Mouse (Mus musculus): ENCODE results near the gene B4galt1. TPM values are rescaled to one million over a fixed set of nuclear protein-coding genes. Genes with fewer than 3 reads are reported as not detected.
"Not testable (repeated sequence)": the region's sequence is repeated elsewhere in the genome, so short reads cannot be mapped to it uniquely, and the experiment has no call there.

The B4galt1 gene
- polyA plus RNA-seq, 1 experiment from 2014 or later, result 8.6 TPM

DNA sequence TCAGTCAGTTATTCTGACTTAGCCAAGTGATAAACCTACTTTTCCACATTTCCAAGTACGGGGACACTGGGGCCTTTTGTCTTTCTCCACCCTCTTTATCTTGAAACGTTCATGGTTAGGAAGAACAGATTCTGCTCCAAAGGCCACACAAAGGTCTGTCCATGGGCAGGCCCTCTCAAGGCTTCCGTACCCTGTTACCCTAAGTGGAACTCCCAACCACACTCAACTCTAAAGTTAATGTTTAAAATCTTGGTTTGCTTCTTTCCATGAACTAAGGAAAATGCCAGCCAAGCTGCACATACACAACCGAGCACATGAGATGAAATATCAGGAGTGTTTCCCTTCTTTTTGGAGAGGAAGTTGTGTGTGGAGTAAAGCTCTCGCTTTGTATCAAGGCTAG is 43.3 kb downstream of the B4galt1 start:
- Histone ChIP-seq H3K9me3 (no peaks in the 10 kb centered on the region), H3K4me2 (no peak overlapping the region), H3K27me3 (no peaks in the 10 kb centered on the region), H3K36me3 (peaks cover 4% of the 10 kb centered on the region; the same call in 1 of the 2 replicates), H3K4me3 (no peak overlapping the region), H3K9ac (no peak overlapping the region), H3K27ac (replicated peaks) (no peak overlapping the region), H3K4me1 (replicated peaks) (no peaks in the 10 kb centered on the region)
- 91% methylated on average over 5 of the region's 5 CpGs for WGBS
- ATAC-seq (ENCODE audit: low FRiP score, low read depth), result no peak

DNA sequence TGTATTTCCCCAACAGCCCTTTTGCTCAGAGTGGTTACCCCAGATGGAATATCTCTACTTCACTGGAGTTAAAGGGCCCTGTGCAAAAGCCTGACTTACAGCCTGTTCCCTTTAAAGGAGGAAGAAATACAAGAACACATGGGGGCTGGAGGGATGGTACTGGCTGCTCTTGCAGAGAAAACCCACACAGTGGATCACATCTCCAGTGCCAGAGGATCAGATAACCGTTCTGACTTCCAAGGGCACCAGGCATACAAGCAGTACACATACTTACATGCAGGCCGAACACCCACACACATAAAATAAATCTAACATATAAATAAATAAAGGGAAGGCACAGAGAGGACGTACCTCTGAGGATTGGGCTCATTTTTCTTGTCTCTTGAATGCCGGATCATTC is 46.4 kb downstream of the B4galt1 start:
- WGBS, result 94% methylated on average over 4 of the region's 4 CpGs

DNA sequence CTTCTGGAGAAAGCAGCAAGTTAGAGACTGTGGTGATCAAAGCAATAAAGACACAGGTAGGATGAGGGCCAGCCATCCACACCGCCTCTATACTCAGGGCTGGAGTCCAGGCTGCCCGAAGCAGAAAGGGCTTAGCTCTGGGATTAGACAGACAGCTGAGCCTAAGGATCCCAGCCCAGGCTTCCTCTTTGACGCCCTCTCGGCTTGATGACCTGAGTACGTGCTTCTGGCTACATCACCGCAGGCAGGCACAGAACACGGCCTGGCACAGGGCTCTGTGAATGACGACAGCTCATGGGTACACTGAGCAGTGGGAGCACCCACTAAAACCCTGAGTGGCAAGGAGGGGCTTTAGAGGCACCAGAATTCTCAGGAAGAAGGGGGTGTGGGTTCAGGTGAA is 48.4 kb downstream of the B4galt1 start:
- Histone ChIP-seq H3K9me3 (no peaks in the 10 kb centered on the region), H3K27me3 (no peaks in the 10 kb centered on the region), H3K4me2 (no peak overlapping the region), H3K4me3 (no peak overlapping the region), H3K27ac (replicated peaks) (no peak overlapping the region), H3K4me1 (replicated peaks) (no peaks in the 10 kb centered on the region), H3K9ac (no peak overlapping the region), H3K36me3 (no peaks in the 10 kb centered on the region; the same call in 1 of the 2 replicates)
- WGBS, result 93% methylated on average over 8 of the region's 8 CpGs
- ATAC-seq (ENCODE audit: low FRiP score, low read depth), result no peak

More for the DNA sequence above, 46.4 kb downstream of the B4galt1 start:
- Histone ChIP-seq H3K36me3 (no peaks in the 10 kb centered on the region; the same call in 1 of the 2 replicates), H3K4me3 (no peak overlapping the region), H3K9me3 (no peaks in the 10 kb centered on the region), H3K4me2 (no peak overlapping the region), H3K9ac (no peak overlapping the region), H3K27ac (replicated peaks) (no peak overlapping the region), H3K27me3 (no peaks in the 10 kb centered on the region), H3K4me1 (replicated peaks) (no peaks in the 10 kb centered on the region)
- ATAC-seq (ENCODE audit: low FRiP score, low read depth), result no peak

DNA sequence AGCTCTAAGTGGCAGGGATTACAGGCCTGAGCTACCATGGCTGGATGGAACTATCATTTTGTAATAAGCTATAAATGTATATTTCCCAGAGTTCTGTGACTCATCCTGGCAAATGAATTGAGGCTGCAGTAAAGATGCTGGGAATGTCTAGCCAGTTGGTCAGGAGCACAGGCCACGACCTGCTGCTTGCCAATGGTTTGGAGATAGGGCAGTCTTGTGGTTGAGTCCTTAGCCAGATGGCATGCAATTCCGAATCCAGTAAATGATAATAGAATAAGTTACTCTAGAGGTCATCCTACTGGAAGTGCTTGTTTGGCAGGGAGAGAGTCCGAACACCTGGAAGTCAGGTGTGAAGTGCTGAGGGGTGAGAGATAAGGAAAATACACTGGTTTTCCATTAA is 51.0 kb downstream of the B4galt1 start:
- Histone ChIP-seq H3K27ac (replicated peaks) (no peak overlapping the region), H3K9ac (no peak overlapping the region), H3K9me3 (no peaks in the 10 kb centered on the region), H3K4me3 (no peak overlapping the region), H3K4me1 (replicated peaks) (no peaks in the 10 kb centered on the region), H3K27me3 (no peaks in the 10 kb centered on the region), H3K36me3 (no peaks in the 10 kb centered on the region; the same call in 1 of the 2 replicates), H3K4me2 (no peak overlapping the region)
- ATAC-seq (ENCODE audit: low FRiP score, low read depth), result no peak
- WGBS, result 94% methylated on average over 3 of the region's 3 CpGs

DNA sequence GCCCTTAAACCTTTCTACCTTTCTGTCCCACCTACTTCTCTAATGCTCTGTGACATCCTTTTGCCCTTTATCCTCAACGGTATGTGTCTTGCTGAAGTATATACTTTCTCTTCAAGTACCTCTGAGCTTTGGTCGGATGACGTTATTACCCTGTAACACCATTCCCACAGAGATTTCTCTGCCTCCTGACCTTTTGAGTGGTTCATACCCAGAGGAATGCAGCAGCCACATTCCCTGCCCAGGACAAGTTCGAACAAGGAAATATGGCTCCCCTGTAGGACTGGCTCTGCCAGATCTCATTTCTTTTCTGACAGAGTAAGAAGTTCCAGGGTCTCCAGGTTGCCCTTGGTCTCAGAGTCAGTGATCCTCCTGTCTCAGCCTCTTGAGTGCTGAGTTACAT is 51.9 kb downstream of the B4galt1 start:
- Histone ChIP-seq H3K4me3 (no peak overlapping the region), H3K27ac (replicated peaks) (no peak overlapping the region), H3K27me3 (no peaks in the 10 kb centered on the region), H3K36me3 (no peaks in the 10 kb centered on the region; the same call in 1 of the 2 replicates), H3K9ac (no peak overlapping the region), H3K4me2 (no peak overlapping the region), H3K9me3 (no peaks in the 10 kb centered on the region), H3K4me1 (replicated peaks) (no peaks in the 10 kb centered on the region)
- 95% methylated on average over 4 of the region's 4 CpGs for WGBS
- ATAC-seq (ENCODE audit: low FRiP score, low read depth), result no peak

DNA sequence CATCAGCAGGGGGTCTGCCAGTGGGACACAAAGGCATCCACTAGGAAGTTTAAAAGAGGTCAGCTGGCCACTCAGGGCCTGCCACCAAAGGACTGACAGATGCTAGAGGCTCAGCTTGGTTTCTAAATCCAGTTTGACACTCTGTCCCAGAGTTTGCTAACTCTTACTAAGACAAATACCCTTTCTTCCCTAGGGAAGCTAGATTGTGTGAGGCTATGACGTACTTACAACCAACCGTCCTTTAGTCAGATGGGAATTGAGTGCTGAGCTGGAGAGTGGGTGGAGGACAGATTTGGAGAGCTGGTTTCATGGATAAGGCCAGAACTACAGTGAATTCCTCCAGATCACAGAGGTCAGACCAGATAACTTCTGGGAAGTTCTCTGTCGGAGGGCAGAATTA is 52.9 kb downstream of the B4galt1 start:
- Histone ChIP-seq H3K27ac (replicated peaks) (no peak overlapping the region), H3K9ac (no peak overlapping the region), H3K36me3 (no peaks in the 10 kb centered on the region), H3K4me1 (replicated peaks) (no peaks in the 10 kb centered on the region), H3K4me3 (no peak overlapping the region), H3K4me2 (no peak overlapping the region), H3K9me3 (no peaks in the 10 kb centered on the region), H3K27me3 (no peaks in the 10 kb centered on the region)
- WGBS, result 89% methylated on average over 3 of the region's 3 CpGs
- ATAC-seq (ENCODE audit: low FRiP score, low read depth), result no peak

DNA sequence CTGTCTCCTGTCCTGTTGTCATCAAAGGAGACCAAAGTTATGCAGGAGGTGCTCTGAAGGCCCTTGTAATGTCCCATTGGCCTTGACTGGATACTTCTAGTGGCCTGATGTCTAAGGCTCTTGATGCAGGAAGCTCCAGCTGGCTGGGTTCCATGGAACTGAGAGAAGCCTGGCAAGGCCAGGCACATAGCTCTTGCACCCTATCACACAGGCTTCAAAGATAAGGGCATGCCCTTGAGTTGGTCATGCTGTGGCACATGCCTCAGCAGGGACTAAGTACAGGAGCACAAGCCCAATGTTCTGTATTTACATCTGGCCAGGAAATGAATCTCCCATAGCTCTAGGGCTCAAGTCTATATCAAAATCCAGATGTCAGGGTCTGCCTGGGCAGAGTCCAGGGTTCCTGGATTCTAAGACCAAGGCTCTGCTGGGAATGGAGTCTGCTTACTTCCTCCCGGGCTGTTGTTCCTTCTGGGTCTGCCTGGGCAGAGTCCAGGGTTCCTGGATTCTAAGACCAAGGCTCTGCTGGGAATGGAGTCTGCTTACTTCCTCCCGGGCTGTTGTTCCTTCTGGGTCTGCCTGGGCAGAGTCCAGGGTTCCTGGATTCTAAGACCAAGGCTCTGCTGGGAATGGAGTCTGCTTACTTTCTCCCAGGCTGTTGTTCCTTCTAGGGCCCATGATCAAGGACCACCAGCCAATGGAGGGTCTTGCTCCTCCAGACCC is 54.8 kb downstream of the B4galt1 start:
- H3K4me2 ChIP-seq; H3K9ac ChIP-seq; H3K27me3 ChIP-seq; ATAC-seq (ENCODE audit: low FRiP score, low read depth); H3K36me3 ChIP-seq; H3K4me3 ChIP-seq; H3K4me1 ChIP-seq (replicated peaks); H3K27ac ChIP-seq (replicated peaks); H3K9me3 ChIP-seq: not testable (repeated sequence)
- WGBS, result 95% methylated on average over 2 of the region's 2 CpGs

DNA sequence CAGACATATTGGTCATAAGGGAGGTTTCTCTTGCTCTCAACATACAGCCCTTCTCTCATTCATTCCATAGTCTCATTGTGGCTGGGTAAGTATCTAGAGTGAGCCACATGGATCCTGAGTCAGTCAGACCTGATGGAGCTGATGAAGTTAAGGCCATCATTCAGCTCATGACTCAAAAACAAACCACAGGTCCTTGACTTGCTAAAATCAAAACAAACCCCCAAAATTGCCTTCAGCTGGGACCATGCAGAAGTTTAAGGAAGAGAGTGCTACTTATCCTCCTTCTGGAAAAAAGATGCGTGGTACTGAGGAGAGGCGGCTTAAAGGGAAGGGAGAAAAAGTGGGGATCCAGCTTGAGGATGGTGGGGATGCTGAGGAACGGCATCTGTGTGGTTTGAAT is 58.0 kb downstream of the B4galt1 start:
- H3K9ac ChIP-seq, result no peak overlapping the region
- ATAC-seq (ENCODE audit: low FRiP score, low read depth), result no peak
- no peaks in the 10 kb centered on the region for H3K9me3 ChIP-seq
- H3K27me3 ChIP-seq, result no peaks in the 10 kb centered on the region
- no peaks in the 10 kb centered on the region for H3K36me3 ChIP-seq
- no peaks in the 10 kb centered on the region for H3K4me1 ChIP-seq (replicated peaks)
- WGBS, result 89% methylated on average over 3 of the region's 3 CpGs
- H3K4me2 ChIP-seq, result no peak overlapping the region
- H3K4me3 ChIP-seq, result no peak overlapping the region
- no peak overlapping the region for H3K27ac ChIP-seq (replicated peaks)

DNA sequence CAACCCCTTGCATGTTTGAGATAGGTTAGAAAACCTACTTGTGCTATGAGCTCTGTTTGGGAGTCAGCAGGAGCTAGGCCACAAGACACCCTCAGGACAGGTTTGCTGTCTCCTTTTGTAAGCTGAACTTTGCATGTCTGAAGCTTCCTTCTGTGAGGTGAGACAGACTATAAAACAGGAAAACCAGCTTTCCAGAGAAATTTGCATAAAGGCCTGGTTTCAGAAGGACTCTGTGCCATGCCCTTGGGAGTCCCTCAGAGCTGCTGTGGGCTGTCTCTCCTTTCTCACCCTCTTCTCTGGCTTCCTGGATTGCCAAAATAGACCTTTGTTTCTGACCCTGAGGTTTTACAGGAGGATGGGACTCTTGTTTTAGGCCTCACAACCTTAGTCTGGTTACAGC is 59.5 kb downstream of the B4galt1 start:
- H3K4me1 ChIP-seq (replicated peaks), result no peaks in the 10 kb centered on the region
- ATAC-seq (ENCODE audit: low FRiP score, low read depth), result no peak
- H3K9ac ChIP-seq, result no peak overlapping the region

DNA sequence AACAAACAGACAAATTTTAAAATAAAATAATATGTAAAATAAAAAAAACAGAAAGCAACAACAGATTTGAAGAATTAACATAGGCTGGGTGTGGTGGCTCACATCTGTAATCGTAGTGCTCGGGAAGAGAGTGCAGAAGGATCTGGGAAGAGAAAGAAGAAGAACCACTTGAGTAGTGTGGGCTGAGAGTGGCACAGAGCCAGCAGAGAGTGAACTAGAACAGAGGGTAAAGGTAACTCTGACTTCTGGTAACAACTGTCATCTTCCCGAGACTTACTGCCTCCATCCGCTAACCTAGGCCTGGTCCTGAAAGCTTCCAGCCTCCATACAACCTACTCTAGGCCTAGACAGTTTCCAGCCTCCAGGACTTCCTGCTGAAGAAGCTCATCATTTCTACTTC is 62.6 kb downstream of the B4galt1 start:
- Histone ChIP-seq H3K4me2 (no peak overlapping the region), H3K4me3 (no peak overlapping the region), H3K9me3 (no peaks in the 10 kb centered on the region), H3K9ac (no peak overlapping the region), H3K27me3 (no peaks in the 10 kb centered on the region), H3K27ac (replicated peaks) (no peak overlapping the region), H3K4me1 (replicated peaks) (no peaks in the 10 kb centered on the region), H3K36me3 (no peaks in the 10 kb centered on the region)
- ATAC-seq (ENCODE audit: low FRiP score, low read depth), result no peak
- 97% methylated on average over 4 of the region's 4 CpGs for WGBS

More for the DNA sequence above, 59.5 kb downstream of the B4galt1 start:
- Histone ChIP-seq H3K27ac (replicated peaks) (no peak overlapping the region), H3K4me3 (no peak overlapping the region), H3K27me3 (no peaks in the 10 kb centered on the region), H3K36me3 (no peaks in the 10 kb centered on the region), H3K9me3 (no peaks in the 10 kb centered on the region), H3K4me2 (no peak overlapping the region)

DNA sequence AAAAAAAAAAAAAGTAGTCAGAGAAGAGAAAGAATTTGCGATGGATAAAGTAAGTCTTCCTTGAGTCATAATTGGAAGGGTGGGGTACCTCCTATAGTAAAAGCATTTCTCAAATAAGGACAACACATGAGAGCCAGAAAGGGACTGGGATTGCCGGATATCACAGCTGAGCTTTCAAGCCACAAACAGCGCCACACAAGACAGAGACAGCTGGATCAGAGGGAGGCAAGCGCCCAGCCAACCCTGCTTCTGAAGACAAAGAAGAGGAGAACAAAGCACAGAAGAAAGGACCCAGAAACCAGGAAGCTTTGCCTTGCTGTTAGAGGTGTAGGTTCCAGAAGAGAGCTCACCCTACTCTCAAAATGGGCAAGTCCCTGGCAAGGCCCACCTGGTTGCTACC is 67.2 kb downstream of the B4galt1 start:
- Histone ChIP-seq H3K27me3 (no peaks in the 10 kb centered on the region), H3K27ac (replicated peaks) (no peak overlapping the region), H3K4me2 (no peak overlapping the region), H3K4me3 (no peak overlapping the region), H3K9me3 (no peaks in the 10 kb centered on the region), H3K4me1 (replicated peaks) (no peaks in the 10 kb centered on the region), H3K36me3 (no peaks in the 10 kb centered on the region), H3K9ac (no peak overlapping the region)
- ATAC-seq (ENCODE audit: low FRiP score, low read depth), result no peak
- WGBS, result 61% methylated on average over 4 of the region's 4 CpGs

DNA sequence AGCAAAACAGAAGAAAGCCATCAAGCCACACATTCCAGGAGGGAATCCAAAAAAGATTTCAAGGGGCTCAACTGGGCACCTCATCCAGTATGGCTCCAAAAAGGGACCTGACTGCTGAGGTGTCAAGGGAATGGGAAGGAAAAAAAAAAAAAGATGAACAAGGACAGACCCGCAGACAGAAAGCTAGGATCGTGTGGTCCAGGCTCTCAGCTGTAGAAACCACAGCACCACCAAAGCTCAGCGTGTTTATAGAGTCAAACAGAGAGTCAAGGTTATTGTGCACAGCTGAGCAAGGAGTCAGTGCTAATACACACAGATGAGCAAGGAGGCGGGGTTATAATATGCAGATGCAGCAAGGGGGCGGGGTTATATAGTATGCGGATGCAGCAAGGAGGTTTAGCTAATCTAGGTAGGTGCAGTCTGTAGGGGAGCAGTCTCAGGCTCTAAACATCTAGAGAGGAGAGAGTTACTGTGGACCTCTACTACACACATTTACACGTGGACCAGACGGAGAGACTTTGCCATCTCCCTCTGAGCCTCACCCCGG is 68.1 kb downstream of the B4galt1 start:
- no peak for ATAC-seq (ENCODE audit: low FRiP score, low read depth)
- Histone ChIP-seq H3K4me3 (no peak overlapping the region), H3K9me3 (no peaks in the 10 kb centered on the region), H3K27me3 (no peaks in the 10 kb centered on the region), H3K36me3 (no peaks in the 10 kb centered on the region), H3K4me1 (replicated peaks) (no peaks in the 10 kb centered on the region), H3K27ac (replicated peaks) (no peak overlapping the region), H3K9ac (no peak overlapping the region), H3K4me2 (no peak overlapping the region)
- WGBS, result 76% methylated on average over 9 of the region's 9 CpGs

Data from hindbrain, embryonic 15.5 days (tissue).